In the genomic region with DNA sequence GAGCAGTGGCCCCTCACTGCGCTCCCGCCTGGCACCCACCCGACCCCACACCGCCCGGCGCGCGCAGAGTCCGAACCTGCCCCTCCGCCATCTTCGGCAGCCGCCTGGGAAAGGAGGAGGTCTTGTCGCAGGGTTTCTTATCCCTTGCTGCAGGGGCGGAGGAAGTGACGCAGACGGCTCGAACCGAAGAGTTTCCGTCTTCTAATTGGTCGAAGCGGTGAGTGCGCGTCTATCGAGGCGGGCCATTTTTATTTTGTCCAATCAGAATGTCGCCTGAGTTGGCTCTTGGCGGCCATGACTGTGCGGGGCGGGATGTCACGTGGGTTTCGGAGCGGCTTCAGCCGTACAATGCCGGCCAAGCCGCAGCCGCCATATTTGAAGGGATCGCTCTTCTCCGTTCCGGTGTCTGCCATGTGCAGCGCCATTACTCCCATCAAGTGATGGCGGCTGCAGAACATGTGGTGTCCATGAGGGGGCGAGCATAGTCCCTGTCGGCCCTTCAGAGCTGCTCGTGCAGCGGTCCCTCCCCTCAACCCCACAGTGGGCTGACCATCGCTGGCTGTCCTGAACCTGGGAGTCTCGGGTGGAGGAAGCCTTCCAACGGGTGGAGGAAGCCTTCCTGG, we compare ENCODE assay signal across 8 mouse cellular contexts. TPM values are rescaled to one million over a fixed set of nuclear protein-coding genes. Genes with fewer than 3 reads are reported as not detected.
DNase-seq lines count a peak whose midpoint lies in the region; ATAC-seq lines count a peak whose summit lies in the region.

A gene (minus strand): TSS at position 138 of the 623 bp plus-strand sequence.

- peak; percentile 83 for ATAC-seq in inflammation-experienced regulatory T-cells, adult 6 months
- peak; percentile 77 for ATAC-seq in megakaryocyte-erythroid progenitor cell, adult 5-6 weeks (replicated peaks; ENCODE audit: low FRiP score, low TSS enrichment, poor library complexity, severe bottlenecking)

- DNase-seq in adrenal gland, adult (ENCODE audit: inconsistent age in 2 of 2, low spot score in 1 of 2) = peak; percentile 99
- DNase-seq in embryo, embryonic 10.5 days (ENCODE audit: low spot score) = peak; percentile 100
- peak; percentile 97 for DNase-seq in gastrocnemius, postnatal 14 days
- DNase-seq in left cerebral cortex, postnatal 10 days (ENCODE audit: extremely low spot score in 1 of 2, low spot score in 2 of 2) = peak; percentile 99
- DNase-seq in right cerebral cortex, postnatal 25 days = peak; percentile 99
- DNase-seq in urinary bladder, postnatal 4 days (ENCODE audit: low spot score in 2 of 2) = peak; percentile 97 to 99

- intact Hi-C loops in gastrocnemius, postnatal 14 days (cut with DNase I; ENCODE audit: low total_unique reads) = no loop called here
- intact Hi-C loops in left cerebral cortex, postnatal 10 days (cut with DNase I) = loop anchor here (5.0 kb wide), 1 partner anchor 46 kb away; no protein-coding TSS in a partner anchor

RNA-seq across cellular contexts. Expression of the gene that starts here (rescaled TPM):
- total RNA-seq in gastrocnemius, postnatal 14 days (2021) = 100 to 1,000 TPM; 742 to 866 TPM
- polyA plus RNA-seq in inflammation-experienced regulatory T-cells, adult 6 months (2017; shearing (Covaris generic)) = 1,000 to 10,000 TPM; 6,216 to 8,178 (median 7,568) TPM
- 100 to 1,000 TPM; 739 TPM for total RNA-seq in left cerebral cortex, postnatal 10 days (2021)
- 4,705 and 4,844 TPM in 2 replicates for total RNA-seq in megakaryocyte-erythroid progenitor cell, adult 5-6 weeks (2014; fragmentation: Nextera tagmentation)
- 4,178 and 4,889 TPM in 2 replicates for total RNA-seq in megakaryocyte-erythroid progenitor cell, adult 5-6 weeks (2017)

Comparison
In these comparisons a context has a peak if more than half of its experiments do, and no peak if none do; other contexts are left out.
1. Peak in every context shown above with its lines: DNase-seq and ATAC-seq.
2. RNA of the gene that starts here (total RNA-seq): 4,178 to 4,889 TPM in megakaryocyte-erythroid progenitor cell, adult 5-6 weeks; 742 to 866 TPM in gastrocnemius, postnatal 14 days and 739 TPM in left cerebral cortex, postnatal 10 days; every median in the first group is over 4 times any median in the second.